Mouse (Mus musculus) cortical plate, adult 2 months (tissue): ENCODE data around the gene Ctsl.

ENCODE experiments used
- CTCF ChIP-seq: fragments of 200-500 bp; IDR thresholded peaks from 2 replicates; pipeline ENCODE4 v1.5.1; 2011; ENCODE audit warnings: mild to moderate bottlenecking, control low read depth, low read length; ENCODE audit not compliant: insufficient read depth; ENCODE audit errors: extremely low read depth
- POLR2A ChIP-seq: fragments of 200-500 bp; IDR thresholded peaks from 2 replicates; pipeline ENCODE4 v1.6.1; 2011; ENCODE audit warnings: mild to moderate bottlenecking, low read length, control low read depth; ENCODE audit not compliant: insufficient read depth; ENCODE audit errors: extremely low read depth

DNA sequence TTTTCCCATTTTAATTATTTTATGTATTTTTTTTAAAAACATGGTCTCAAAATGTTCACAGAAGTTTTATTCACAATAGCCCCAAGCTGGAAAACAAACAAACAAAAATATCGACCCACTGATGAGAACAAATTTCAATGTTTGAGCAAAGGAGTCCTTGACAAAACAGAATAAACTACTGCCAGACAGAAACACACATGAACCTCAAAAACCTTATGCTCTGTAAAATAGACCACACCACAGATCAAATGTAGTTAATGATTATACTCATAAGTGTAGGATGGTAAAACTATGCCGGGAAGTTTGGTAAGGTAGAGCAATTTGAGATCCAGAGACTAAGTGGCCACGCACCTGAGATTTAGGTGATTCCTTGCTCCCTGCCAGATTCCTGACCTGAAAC, 37.6 kb downstream of the Ctsl start:
- TF ChIP-seq CTCF (no peak), POLR2A (no peak)
